In genomic region chr9:21936692-21937570, GRCm38 (mm10) we compare ENCODE assay signal across 8 mouse cellular contexts. TPM values are rescaled to one million over a fixed set of nuclear protein-coding genes. Genes with fewer than 3 reads are reported as not detected.
A peak's percentile ranks its signal among the peaks of the same experiment; 100 is the strongest.
DNase-seq lines count a peak whose midpoint lies in the region; ATAC-seq lines count a peak whose summit lies in the region.

Gene Plppr2 (plus strand): TSS chr9:21937033.

- peak within 1 kb of the TSS; percentile 59 for H3K9ac ChIP-seq in heart, embryonic 15.5 days
- peak within 1 kb of the TSS; percentile 55 for H3K9ac ChIP-seq in liver, embryonic 12.5 days

- no peaks in the 10 kb centered on the region for H3K9me3 ChIP-seq in forebrain, embryonic 10.5 days
- H3K9me3 ChIP-seq in heart, embryonic 15.5 days (replicated peaks): no peaks in the 10 kb centered on the region
- H3K9me3 ChIP-seq in liver, embryonic 12.5 days (replicated peaks): no peaks in the 10 kb centered on the region

- WGBS in forebrain, embryonic 10.5 days: 3% methylated on average over 43 of the region's 43 CpGs
- WGBS in heart, embryonic 15.5 days: 3% methylated on average over 41 of the region's 43 CpGs
- 3% methylated on average over 43 of the region's 43 CpGs for WGBS in liver, embryonic 12.5 days (ENCODE audit: insufficient replicate concordance)

- ATAC-seq in heart, embryonic 15.5 days (replicated peaks; ENCODE audit: insufficient number of reproducible peaks, insufficient read depth, low FRiP score, low read depth): peak; percentile 96
- ATAC-seq in liver, embryonic 12.5 days: peak; percentile 89

- peaks cover 42% of the 10 kb centered on the region for H3K27me3 ChIP-seq in forebrain, embryonic 10.5 days (ENCODE audit: poor library complexity, severe bottlenecking)
- no peaks in the 10 kb centered on the region for H3K27me3 ChIP-seq in heart, embryonic 15.5 days
- peaks cover 33% of the 10 kb centered on the region for H3K27me3 ChIP-seq in liver, embryonic 12.5 days (replicated peaks)
- no peaks in the 10 kb centered on the region for H3K27me3 ChIP-seq in splenic B cell, adult 2 months (ENCODE audit: control insufficient read depth, insufficient read depth, low read length, poor library complexity, severe bottlenecking)

- H3K36me3 ChIP-seq in forebrain, embryonic 10.5 days (replicated peaks): peaks cover 9% of the 10 kb centered on the region
- H3K36me3 ChIP-seq in heart, embryonic 15.5 days: no peaks in the 10 kb centered on the region
- H3K36me3 ChIP-seq in liver, embryonic 12.5 days: no peaks in the 10 kb centered on the region
- H3K36me3 ChIP-seq in splenic B cell, adult 2 months (ENCODE audit: control insufficient read depth, insufficient read depth, low read length, poor library complexity, severe bottlenecking): no peaks in the 10 kb centered on the region

- peak within 1 kb of the TSS; percentile 86 for H3K27ac ChIP-seq in forebrain, embryonic 10.5 days
- H3K27ac ChIP-seq in heart, embryonic 15.5 days: peak within 1 kb of the TSS; percentile 28; the same call in 1 of the 2 replicates
- H3K27ac ChIP-seq in liver, embryonic 12.5 days: peak within 1 kb of the TSS; percentile 21; the same call in 1 of the 2 replicates

- DNase-seq in CD8-positive naive resting alpha-beta T cell, adult 2 months (ENCODE audit: low read depth in 2 of 2, low spot score in 2 of 2): peak; percentile 65 to 73
- peak; percentile 89 for DNase-seq in c-Kit-positive CD71-positive TER-119-negative erythroid progenitor cells, embryonic 14.5 days (ENCODE audit: low read depth)
- peak; percentile 99 for DNase-seq in forebrain, embryonic 10.5 days (ENCODE audit: extremely low spot score, low spot score)
- peak; percentile 98 for DNase-seq in kidney, postnatal 14 days
- DNase-seq in naive thymus-derived CD4-positive, alpha-beta T cell, adult 2 months (ENCODE audit: low read depth): peak; percentile 83
- peak; percentile 87 for DNase-seq in splenic B cell, adult 2 months (ENCODE audit: low read depth, low spot score)

- peak within 1 kb of the TSS; percentile 90 for H3K4me2 ChIP-seq in heart, embryonic 15.5 days
- peak within 1 kb of the TSS; percentile 77 for H3K4me2 ChIP-seq in liver, embryonic 12.5 days

- H3K4me3 ChIP-seq in forebrain, embryonic 10.5 days: peak within 1 kb of the TSS; percentile 73
- H3K4me3 ChIP-seq in heart, embryonic 15.5 days: peak within 1 kb of the TSS; percentile 60
- H3K4me3 ChIP-seq in liver, embryonic 12.5 days: peak within 1 kb of the TSS; percentile 53

- H3K4me1 ChIP-seq in forebrain, embryonic 10.5 days: peaks cover 22% of the 10 kb centered on the region
- peaks cover 9% of the 10 kb centered on the region for H3K4me1 ChIP-seq in heart, embryonic 15.5 days (replicated peaks)
- peaks cover 36% of the 10 kb centered on the region for H3K4me1 ChIP-seq in liver, embryonic 12.5 days

RNA-seq across cellular contexts. Expression of gene Plppr2, which starts in this region (rescaled TPM):
- polyA plus RNA-seq in forebrain, embryonic 10.5 days (2016; fragmentation: Nextera tagmentation; extraction: Ambion mirVana): 9.0 and 11.5 TPM in 2 replicates
- 3.2 and 5.7 TPM in 2 replicates for polyA plus RNA-seq in heart, embryonic 15.5 days (2015; fragmentation: Nextera tagmentation; extraction: Ambion mirVana)
- polyA plus RNA-seq in liver, embryonic 12.5 days (2016; fragmentation: Nextera tagmentation; extraction: Ambion mirVana): 2.3 and 3.1 TPM in 2 replicates

Comparison
In these comparisons a context has a peak if more than half of its experiments do, and no peak if none do; other contexts are left out.
1. Peak in every context shown above with its lines: DNase-seq, ATAC-seq, H3K4me3 ChIP-seq and H3K27ac ChIP-seq.
2. H3K27ac ChIP-seq: peak in every context shown above with its lines; median percentile 86 in forebrain, embryonic 10.5 days; 28 in heart, embryonic 15.5 days; 21 in liver, embryonic 12.5 days.